Mouse (Mus musculus): Measurements from ENCODE around the gene Hoxb8.

Hoxb8 gene

DNA sequence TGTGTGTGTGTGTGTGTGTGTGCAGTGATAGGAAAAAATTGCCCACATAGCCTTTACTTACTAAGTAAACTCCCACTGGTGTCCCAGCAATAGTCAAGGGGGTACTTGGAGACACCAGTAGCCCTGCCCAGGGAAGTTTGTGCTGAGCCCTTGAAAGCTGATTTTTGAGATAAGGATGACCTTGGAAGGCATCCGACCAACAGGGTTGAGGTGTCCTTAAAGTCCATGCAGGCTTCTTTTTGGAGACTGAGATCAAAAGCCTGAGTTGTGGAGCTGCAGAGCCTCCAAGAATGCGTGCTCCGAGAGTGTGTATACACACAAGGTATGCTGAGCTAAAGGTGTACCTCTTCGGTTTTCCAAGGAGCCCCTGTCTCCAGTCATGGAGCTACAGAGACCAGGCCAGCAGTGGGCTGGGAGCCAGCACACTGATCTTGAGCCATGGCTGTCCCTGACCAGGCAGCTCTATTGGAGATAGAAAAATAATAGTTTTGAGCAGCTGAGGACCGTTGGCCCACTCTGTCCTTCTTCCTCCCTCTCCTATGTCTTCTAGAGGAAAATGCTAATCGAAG is 19.4 kb upstream of the Hoxb8 start:
- Histone ChIP-seq H3K36me3 (ENCODE audit: control insufficient read depth, insufficient read depth, low read length, poor library complexity, severe bottlenecking) (no peaks in the 10 kb centered on the region), H3K27me3 (ENCODE audit: control insufficient read depth, insufficient read depth, low read length, poor library complexity, severe bottlenecking) (peaks cover 1% of the 10 kb centered on the region; the same call in 1 of the 2 replicates)
- no peak for DNase-seq (ENCODE audit: low read depth, low spot score)

DNA sequence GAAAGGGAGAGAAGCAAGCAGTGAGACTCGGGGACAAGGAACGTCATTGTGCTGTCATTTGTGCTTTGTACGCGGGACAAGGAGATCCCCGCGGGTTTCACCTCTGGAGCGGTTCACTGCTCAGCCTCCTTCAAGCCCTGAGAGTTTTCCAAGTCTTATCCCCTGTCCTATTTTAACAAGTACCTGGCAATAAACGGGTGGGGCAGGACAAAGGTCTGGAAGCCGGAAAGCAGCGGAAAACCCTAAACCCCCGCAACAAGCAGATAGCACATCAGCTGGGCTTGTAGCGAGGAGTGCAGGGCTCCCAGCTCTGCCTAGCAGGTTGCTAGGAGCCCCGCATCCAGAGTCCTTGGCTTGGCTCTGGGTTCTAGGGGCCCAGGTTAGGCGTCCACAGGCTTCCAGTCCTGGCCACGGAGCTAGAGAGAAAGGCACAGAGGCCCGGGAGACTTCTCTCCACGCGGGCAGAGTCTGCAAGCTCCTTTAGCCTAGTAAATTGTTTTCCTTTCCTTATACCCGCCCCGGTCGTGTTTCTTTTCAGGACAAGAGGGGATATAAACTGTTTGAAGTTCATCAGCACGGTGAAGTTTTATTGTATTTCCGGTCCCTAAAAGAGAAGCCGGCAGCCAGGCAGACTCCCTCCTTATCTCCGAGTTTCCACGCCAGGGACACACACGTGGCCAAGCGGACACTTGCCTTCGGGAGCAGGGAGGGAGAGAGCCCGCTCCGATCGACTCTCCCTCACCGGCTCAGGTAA is 17.9 kb upstream of the Hoxb8 start:
- peaks cover 1% of the 10 kb centered on the region; the same call in 1 of the 2 replicates for H3K27me3 ChIP-seq (ENCODE audit: control insufficient read depth, insufficient read depth, low read length, poor library complexity, severe bottlenecking)
- DNase-seq (ENCODE audit: low read depth, low spot score): no peak
- no peaks in the 10 kb centered on the region for H3K36me3 ChIP-seq (ENCODE audit: control insufficient read depth, insufficient read depth, low read length, poor library complexity, severe bottlenecking)

DNA sequence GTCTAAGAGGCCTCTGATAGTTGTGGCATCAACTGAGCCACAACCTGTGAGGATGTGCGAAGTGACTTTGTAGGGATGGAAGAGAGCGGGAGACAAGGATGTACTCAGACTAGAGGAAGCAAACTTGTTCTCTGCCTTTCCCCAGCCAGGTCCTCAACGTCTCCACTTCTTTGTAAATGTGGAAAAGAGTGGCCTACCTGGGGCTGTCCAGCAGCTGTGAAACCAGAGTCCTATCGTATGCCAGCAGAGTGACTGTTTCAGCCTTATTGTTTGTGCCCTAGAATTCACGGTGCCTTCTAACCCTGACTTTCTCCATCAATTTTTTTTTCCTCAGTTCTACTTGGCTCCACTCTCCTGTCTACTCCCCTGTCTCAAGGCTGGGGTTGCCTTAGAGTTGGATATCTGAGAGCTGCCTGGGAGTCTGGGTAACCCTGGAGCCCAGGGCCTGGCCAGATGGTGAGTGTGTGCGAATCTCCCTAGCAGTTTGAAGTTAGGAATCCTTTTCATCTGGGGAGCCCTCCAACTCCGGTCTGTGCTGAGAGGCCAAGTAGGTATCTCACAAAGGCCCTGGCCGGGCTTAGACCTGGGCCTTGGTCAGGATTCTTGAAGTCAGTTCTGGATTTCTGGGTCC is 17.2 kb upstream of the Hoxb8 start:
- DNase-seq (ENCODE audit: low read depth, low spot score): no peak
- Histone ChIP-seq H3K27me3 (ENCODE audit: control insufficient read depth, insufficient read depth, low read length, poor library complexity, severe bottlenecking) (peaks cover 1% of the 10 kb centered on the region; the same call in 1 of the 2 replicates), H3K36me3 (ENCODE audit: control insufficient read depth, insufficient read depth, low read length, poor library complexity, severe bottlenecking) (no peaks in the 10 kb centered on the region)

DNA sequence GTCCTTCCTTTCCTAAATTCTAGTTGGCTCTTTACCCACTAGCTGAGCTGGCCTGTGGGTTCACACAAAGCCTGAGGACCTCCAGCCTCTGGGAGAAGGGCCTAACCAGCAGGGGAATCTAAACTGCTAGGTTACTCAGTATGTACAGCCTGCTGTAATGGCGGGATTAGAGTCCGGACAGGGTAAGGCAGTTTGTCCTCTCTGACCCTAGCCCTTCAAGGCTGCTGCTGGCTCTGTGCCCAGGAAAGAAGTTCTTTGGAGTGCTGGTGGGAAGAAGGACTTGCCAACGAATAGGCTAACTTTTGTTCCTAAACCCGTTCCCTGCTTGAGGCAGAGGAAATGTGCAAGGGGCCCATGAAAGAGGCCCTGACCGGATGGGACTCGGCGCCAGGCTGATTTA is 15.8 kb upstream of the Hoxb8 start:
- no peaks in the 10 kb centered on the region for H3K36me3 ChIP-seq (ENCODE audit: control insufficient read depth, insufficient read depth, low read length, poor library complexity, severe bottlenecking)
- peaks cover 4% of the 10 kb centered on the region; the same call in 1 of the 2 replicates for H3K27me3 ChIP-seq (ENCODE audit: control insufficient read depth, insufficient read depth, low read length, poor library complexity, severe bottlenecking)
- DNase-seq (ENCODE audit: low read depth, low spot score): no peak

DNA sequence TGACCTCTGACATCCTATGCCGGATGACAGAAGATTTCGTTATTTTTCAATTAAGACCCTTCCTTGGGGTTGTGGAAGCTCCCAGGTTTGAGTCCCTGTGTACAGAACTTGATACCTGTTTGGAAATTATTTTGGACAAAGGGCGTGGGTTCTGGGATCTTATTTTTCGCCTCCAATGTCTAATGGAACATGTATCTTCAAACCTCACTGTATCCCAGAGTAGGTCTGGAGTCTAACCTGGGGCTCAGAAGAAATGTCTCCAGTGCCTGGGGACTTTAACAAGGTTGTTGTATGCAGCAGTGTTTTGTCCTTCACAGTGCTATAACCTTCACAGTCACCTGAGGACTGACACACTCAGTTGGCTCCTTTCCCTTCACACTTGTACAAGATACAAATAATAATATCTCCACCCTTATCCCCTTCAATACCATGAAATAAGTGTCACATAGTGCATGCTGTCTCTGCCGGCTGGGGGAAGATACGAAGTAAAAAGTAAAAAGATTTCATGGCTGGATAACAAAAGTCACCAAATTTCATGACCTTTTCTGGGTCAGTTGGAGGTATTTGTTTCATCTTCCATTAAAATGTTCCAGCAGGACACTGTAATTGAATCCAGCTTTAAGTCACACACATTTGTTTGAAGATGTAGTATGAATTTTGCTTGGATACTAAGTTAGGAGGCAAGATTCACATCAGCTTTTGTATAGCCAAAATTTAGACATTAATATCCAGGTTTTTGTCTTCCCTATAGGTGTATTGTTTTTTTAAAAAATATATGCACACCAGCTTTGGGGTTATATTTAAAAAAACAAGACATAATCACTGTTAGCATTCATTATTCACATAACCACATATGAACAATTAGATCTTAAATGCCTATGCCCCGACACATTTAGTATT is 14.4 kb upstream of the Hoxb8 start:
- no peaks in the 10 kb centered on the region for H3K36me3 ChIP-seq (ENCODE audit: control insufficient read depth, insufficient read depth, low read length, poor library complexity, severe bottlenecking)
- DNase-seq (ENCODE audit: low read depth, low spot score): no peak
- peaks cover 4% of the 10 kb centered on the region for H3K27me3 ChIP-seq (ENCODE audit: control insufficient read depth, insufficient read depth, low read length, poor library complexity, severe bottlenecking)

DNA sequence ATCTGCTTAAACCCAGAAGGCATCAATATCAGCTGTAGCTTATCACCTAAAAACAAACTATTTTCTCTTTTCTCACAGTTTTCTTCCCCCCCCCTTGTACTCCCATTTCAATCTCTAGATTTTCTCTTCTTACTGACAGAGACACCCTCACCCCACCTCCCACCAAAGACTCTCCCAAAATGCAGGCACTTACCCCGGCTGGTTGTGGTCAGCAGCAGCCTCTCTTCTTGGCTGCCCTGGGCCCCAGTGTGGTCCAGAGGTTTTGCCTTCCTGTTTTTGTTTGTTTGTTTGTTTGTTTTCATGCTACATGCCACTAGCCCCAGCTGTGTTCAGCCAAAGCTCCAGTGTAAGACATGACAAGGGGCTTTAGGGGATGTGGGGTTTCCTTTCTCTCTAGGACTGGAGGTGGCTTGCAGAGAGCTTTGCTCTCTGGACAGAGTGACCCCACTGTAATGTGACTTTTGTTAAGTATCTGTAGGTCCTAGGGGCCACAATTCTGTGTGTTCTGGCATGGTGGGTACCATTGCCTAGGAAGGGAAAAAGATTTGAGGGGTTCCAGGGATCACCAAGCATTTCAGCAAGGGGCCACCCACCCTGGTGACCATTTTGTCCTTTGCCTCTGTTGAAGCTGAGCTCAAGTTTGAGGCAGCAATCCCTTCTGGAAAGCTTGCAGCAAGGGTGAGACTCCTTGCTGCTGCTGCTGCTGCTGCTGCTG is 13.5 kb upstream of the Hoxb8 start:
- Histone ChIP-seq H3K27me3 (ENCODE audit: control insufficient read depth, insufficient read depth, low read length, poor library complexity, severe bottlenecking) (peaks cover 4% of the 10 kb centered on the region), H3K36me3 (ENCODE audit: control insufficient read depth, insufficient read depth, low read length, poor library complexity, severe bottlenecking) (no peaks in the 10 kb centered on the region)
- DNase-seq (ENCODE audit: low read depth, low spot score): no peak

DNA sequence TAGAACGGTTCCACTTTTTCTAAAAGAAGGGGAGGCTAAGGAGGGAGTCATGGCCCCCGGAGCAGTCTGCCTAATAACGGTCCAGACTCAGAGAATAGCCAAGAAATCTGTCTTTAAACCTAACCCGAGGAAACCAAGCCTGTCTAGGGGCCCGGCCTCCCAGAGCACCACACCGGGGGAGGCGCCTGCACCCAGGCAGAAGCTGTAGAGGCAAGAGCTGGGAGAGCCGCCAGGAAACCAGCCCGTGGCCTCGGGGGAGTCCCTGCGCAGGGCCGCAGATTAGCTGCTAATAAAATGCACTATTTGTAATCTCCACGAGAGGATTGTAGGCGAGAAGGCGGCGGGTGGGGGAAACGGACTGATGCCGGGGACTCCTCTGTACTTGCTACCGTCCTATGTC is 11.8 kb upstream of the Hoxb8 start:
- DNase-seq (ENCODE audit: low read depth, low spot score): no peak
- Histone ChIP-seq H3K27me3 (ENCODE audit: control insufficient read depth, insufficient read depth, low read length, poor library complexity, severe bottlenecking) (peaks cover 4% of the 10 kb centered on the region), H3K36me3 (ENCODE audit: control insufficient read depth, insufficient read depth, low read length, poor library complexity, severe bottlenecking) (no peaks in the 10 kb centered on the region)

DNA sequence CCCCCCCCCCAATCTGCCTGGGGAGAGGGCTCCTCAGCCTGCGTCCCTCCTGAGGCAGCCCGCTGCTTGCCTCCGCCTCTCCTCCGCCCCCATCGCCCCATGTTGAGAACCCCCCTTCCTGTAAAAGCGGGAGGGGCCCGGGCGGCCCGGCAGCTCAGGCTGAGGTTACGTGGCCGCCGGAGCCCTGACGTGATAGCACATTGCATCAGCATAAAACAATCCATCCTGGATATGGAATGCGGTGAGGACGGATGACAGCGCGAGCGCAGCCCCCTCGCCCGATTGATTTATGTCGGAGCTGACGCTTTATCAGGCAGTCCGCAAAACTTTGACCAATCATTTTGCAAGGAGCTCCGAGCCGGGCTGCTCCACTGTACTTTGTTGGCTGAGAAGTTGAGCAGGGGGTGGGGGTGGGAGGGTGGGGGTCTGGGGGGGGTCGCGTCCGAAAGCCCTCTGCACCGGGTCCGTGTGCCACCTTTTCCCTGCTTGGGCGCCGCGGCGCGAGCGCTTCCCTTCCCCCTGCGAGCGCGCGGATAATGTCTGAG is 10.6 kb upstream of the Hoxb8 start, which contains the start of gene Hoxb9:
Gene Hoxb9 (plus strand): TSS at position 462 of the 545 bp plus-strand sequence.
- Histone ChIP-seq H3K36me3 (ENCODE audit: control insufficient read depth, insufficient read depth, low read length, poor library complexity, severe bottlenecking) (no peaks in the 10 kb centered on the region), H3K27me3 (ENCODE audit: control insufficient read depth, insufficient read depth, low read length, poor library complexity, severe bottlenecking) (peaks cover 3% of the 10 kb centered on the region; the same call in 1 of the 2 replicates)
- no peak for DNase-seq (ENCODE audit: low read depth, low spot score)

DNA sequence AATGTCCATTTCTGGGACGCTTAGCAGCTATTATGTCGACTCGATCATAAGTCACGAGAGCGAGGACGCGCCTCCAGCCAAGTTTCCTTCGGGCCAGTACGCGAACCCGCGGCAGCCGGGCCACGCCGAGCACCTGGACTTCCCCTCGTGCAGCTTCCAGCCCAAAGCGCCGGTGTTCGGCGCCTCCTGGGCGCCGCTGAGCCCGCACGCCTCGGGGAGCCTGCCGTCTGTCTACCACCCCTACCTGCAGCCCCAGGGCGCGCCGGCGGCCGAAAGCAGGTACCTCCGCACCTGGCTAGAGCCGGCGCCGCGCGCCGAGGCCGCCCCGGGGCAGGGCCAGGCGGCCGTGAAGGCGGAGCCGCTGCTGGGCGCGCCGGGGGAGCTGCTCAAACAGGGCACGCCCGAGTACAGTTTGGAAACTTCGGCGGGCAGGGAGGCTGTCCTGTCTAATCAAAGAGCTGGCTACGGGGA is 10.1 kb upstream of the Hoxb8 start:
- peaks cover 4% of the 10 kb centered on the region; the same call in 1 of the 2 replicates for H3K27me3 ChIP-seq (ENCODE audit: control insufficient read depth, insufficient read depth, low read length, poor library complexity, severe bottlenecking)
- DNase-seq (ENCODE audit: low read depth, low spot score): no peak
- no peaks in the 10 kb centered on the region for H3K36me3 ChIP-seq (ENCODE audit: control insufficient read depth, insufficient read depth, low read length, poor library complexity, severe bottlenecking)

DNA sequence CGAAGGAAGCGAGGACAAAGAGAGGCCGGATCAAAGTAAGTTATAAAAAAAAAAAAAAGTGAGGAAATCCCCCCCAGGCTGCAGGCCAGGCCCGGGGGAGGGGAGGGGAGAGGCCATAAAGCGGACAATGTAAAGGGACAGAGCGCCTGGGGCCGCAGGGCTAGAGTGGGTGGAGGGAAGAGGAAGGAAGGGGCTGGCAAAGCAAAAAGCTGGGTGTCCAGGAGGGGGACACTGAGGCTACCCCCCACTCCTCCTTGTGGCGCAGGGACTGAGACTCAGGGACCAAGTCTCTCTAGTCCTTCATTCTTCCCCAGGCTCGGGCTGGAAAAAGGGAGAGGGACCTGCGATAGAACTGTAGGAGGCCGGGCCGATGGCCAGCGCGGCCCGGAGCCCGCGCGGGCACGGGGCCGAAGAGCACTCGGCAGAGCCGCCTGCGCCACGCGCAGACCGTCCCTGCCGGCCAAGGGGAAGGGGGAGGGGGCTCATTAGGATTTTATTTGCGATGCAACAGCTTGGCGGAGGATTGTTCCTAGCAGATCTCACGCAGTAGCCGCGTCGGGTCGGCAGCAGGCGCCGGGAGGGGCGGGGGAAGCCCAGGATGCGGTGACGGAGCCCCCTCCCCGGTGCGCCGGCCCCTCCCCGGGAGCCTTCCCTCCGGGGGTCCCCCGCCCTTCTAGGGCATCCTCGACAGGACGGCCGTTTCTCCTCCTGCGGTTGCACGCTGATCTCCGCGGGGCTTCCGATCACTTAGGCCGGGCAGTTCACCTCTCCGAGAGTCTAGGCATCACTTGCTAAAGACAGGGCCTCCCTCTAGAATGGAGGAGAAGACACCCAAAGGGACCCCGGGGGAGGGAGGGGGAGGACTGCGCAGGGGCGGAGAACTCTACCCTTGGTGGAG is 9.4 kb upstream of the Hoxb8 start:
- H3K27me3 ChIP-seq (ENCODE audit: control insufficient read depth, insufficient read depth, low read length, poor library complexity, severe bottlenecking): peaks cover 5% of the 10 kb centered on the region; the same call in 1 of the 2 replicates
- H3K36me3 ChIP-seq (ENCODE audit: control insufficient read depth, insufficient read depth, low read length, poor library complexity, severe bottlenecking): no peaks in the 10 kb centered on the region
- no peak for DNase-seq (ENCODE audit: low read depth, low spot score)

DNA sequence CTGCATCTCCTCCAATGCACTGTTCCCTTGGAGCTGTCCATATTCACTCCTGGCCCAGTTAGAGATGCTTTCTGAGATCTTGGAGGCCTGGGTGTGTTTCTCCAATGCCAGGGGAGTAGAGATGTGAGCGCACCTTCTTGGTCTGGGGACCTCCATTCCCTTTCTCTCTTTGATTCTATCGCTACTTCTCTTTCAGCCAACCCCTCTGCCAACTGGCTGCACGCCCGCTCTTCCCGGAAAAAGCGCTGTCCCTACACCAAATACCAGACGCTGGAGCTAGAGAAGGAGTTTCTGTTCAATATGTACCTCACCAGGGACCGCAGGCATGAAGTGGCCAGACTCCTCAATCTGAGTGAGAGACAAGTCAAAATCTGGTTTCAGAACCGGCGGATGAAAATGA is 7.3 kb upstream of the Hoxb8 start:
- H3K27me3 ChIP-seq (ENCODE audit: control insufficient read depth, insufficient read depth, low read length, poor library complexity, severe bottlenecking): peaks cover 5% of the 10 kb centered on the region; the same call in 1 of the 2 replicates
- H3K36me3 ChIP-seq (ENCODE audit: control insufficient read depth, insufficient read depth, low read length, poor library complexity, severe bottlenecking): no peaks in the 10 kb centered on the region
- no peak for DNase-seq (ENCODE audit: low read depth, low spot score)

DNA sequence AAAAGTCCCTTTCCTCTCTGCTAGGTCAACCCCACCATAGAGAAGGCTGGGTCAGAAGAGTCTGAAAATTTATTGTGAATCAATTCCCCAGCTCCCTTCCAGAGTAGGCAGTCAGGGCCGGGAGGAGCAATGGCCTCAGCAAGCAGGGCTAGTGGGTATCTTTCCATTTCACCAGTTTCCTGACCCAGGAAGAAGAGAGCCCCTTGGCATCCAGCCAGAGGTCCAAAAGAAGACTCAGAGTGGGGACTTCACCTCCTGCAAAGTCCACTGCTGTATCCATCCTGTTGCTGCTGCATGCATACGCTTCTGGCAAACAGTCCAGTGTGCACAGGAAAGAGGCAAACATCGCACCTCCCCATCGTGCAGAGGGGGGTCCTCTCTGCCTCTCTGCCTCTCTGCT is 5.8 kb upstream of the Hoxb8 start:
- H3K27me3 ChIP-seq (ENCODE audit: control insufficient read depth, insufficient read depth, low read length, poor library complexity, severe bottlenecking): peaks cover 4% of the 10 kb centered on the region
- no peak for DNase-seq (ENCODE audit: low read depth, low spot score)

More for the DNA sequence above, 5.8 kb upstream of the Hoxb8 start:
- H3K36me3 ChIP-seq (ENCODE audit: control insufficient read depth, insufficient read depth, low read length, poor library complexity, severe bottlenecking): no peaks in the 10 kb centered on the region

Data from splenic B cell, adult 2 months (primary cell).